Mouse (Mus musculus) c-Kit-positive CD71-positive TER-119-positive erythroid progenitor cells, embryonic 14.5 days (primary cell): ENCODE measurements at regions not wholly inside any gene's neighbourhood (a gene's known extent, or its start where the extent isn't known, plus 50 kb on each side); places are given as distances from the start of the nearest gene placed in this dataset.
"Not testable (repeated sequence)": the region's sequence is repeated elsewhere in the genome, so short reads cannot be mapped to it uniquely, and the experiment has no call there.

Source experiments
- DNase-seq: peaks from one replicate; pipeline ENCODE4 v3.0.0-alpha.2; 2013; ENCODE audit warnings: low spot score

GRCm38 (mm10) chr1:13042326-13042725 lies 1628.4 kb downstream of the A830018L16Rik start:
- no peak for DNase-seq

GRCm38 (mm10) chr1:13050140-13050775 lies 1636.4 kb downstream of the A830018L16Rik start:
- DNase-seq, result peak; percentile 15

GRCm38 (mm10) chr1:13051433-13052066 lies 1637.6 kb downstream of the A830018L16Rik start:
- DNase-seq, result not testable (repeated sequence)

- DNase-seq, result peak; percentile 18
Measured at GRCm38 (mm10) chr1:13052067-13052460, 1638.2 kb downstream of the A830018L16Rik start.

GRCm38 (mm10) chr1:13057741-13058140 lies 1643.8 kb downstream of the A830018L16Rik start:
- DNase-seq, result no peak

- DNase-seq, result no peak
Measured at GRCm38 (mm10) chr1:13059616-13060320, 1645.9 kb downstream of the A830018L16Rik start.
